Mouse (Mus musculus) myocyte (in vitro differentiated cells): ENCODE results near the gene Pcnx3.

Source experiments
- MAX ChIP-seq: IDR thresholded peaks from one replicate; pipeline ENCODE4 v1.6.1; 2011; ENCODE audit warnings: low read depth, mild to moderate bottlenecking, control low read depth
- MYOG ChIP-seq, 3 experiments: IDR thresholded peaks; one replicate each; pipeline ENCODE4 v1.6.1; 2011; ENCODE audit warnings: control low read depth in 2 of 3, low read depth in 2 of 3, mild to moderate bottlenecking in 2 of 3; ENCODE audit not compliant: insufficient read length in 2 of 3, control insufficient read depth in 1 of 3, insufficient read depth in 1 of 3
- POLR2A ChIP-seq: IDR thresholded peaks from one replicate; pipeline ENCODE4 v1.6.1; 2011; ENCODE audit warnings: low read depth, mild to moderate bottlenecking, control low read depth, moderate library complexity; ENCODE audit not compliant: insufficient read length
- POLR2AphosphoS2 ChIP-seq: IDR thresholded peaks from one replicate; pipeline ENCODE4 v1.6.1; 2011; ENCODE audit warnings: low read depth, control low read depth; ENCODE audit not compliant: insufficient read length
- REST ChIP-seq: IDR thresholded peaks from one replicate; pipeline ENCODE4 v1.6.1; 2011; ENCODE audit warnings: mild to moderate bottlenecking, control low read depth, moderate library complexity; ENCODE audit not compliant: insufficient read depth, insufficient read length
- SRF ChIP-seq: IDR thresholded peaks from one replicate; pipeline ENCODE4 v1.6.1; 2011; ENCODE audit warnings: low read depth; ENCODE audit not compliant: control insufficient read depth, insufficient read length
- TCF12 ChIP-seq: IDR thresholded peaks from one replicate; pipeline ENCODE4 v1.6.1; 2011; ENCODE audit warnings: mild to moderate bottlenecking, control low read depth; ENCODE audit not compliant: poor library complexity, insufficient read depth, severe bottlenecking
- USF1 ChIP-seq: IDR thresholded peaks from one replicate; pipeline ENCODE4 v1.6.1; 2011; ENCODE audit warnings: low read depth, mild to moderate bottlenecking, control low read depth, moderate library complexity

DNA sequence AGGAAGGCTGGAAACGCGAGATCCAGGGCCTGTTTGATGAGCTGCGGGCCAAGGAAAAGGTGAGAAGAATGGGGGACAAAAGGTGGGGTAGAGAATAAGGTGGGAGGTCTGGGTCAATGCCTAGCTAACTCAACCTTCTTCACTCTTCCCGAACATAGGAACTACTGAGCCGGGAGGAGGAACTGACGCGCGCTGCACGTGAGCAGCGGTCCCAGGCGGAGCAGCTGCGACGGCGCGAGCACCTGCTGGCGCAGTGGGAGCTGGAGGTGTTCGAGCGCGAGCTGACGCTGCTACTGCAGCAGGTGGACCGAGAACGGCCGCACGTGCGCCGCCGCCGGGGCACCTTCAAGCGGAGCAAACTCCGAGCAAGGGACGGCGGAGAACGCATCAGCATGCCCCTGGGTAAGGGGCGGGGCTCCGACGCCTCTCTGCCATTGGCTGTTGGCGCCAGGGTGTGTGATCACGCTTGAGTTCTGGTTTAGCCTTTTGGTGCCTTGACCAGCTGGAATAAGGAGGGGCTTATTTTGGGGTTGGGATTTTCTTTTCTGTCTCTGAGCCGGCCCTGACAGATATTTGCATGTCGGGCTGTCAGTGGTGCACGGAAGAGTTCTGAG, 7.2 kb upstream of the Pcnx3 start:
- no peak for TF ChIP-seq POLR2A
- no peak for TF ChIP-seq MAX
- no peak for TF ChIP-seq TCF12
- no peak for TF ChIP-seq REST
- TF ChIP-seq POLR2AphosphoS2, result no peak
- no peak for TF ChIP-seq USF1
- TF ChIP-seq MYOG (IDR thresholded peaks at IDR 0.05; ENCODE audit: control insufficient read depth in 1 of 3, insufficient read depth in 1 of 3, insufficient read length in 2 of 3, low read depth in 2 of 3), result no peak
- no peak for TF ChIP-seq SRF
